Mouse (Mus musculus) MEL (cell line): ENCODE measurements around the gene Krt80. TPM values are rescaled to one million over a fixed set of nuclear protein-coding genes. Genes with fewer than 3 reads are reported as not detected.

Experiments
- DNase-seq: peaks from one replicate; pipeline ENCODE4 v3.0.0; 2011; ENCODE audit warnings: low read depth, low spot score
- H3K27ac ChIP-seq: 2 replicates; pipeline ENCODE4 v1.5.1; 2012; ENCODE audit warnings: low read depth, mild to moderate bottlenecking, control low read depth, low read length, moderate library complexity; ENCODE audit not compliant: control insufficient read depth
- H3K27me3 ChIP-seq, 2 experiments: fragments of 150-350 bp in 1 of 2; sonication (generic) in 1 of 2; 2 replicates each; pipeline ENCODE4 v1.6.1; 2012; ENCODE audit warnings: low read length in 2 of 2, mild to moderate bottlenecking in 2 of 2, improper control_type of control experiment in 1 of 2, moderate library complexity in 1 of 2; ENCODE audit not compliant: insufficient read depth in 2 of 2, control insufficient read depth in 1 of 2
- H3K36me3 ChIP-seq, 2 experiments: 2 replicates each; pipeline ENCODE4 v1.6.1; 2012 to 2014; ENCODE audit warnings: low read length in 2 of 2, improper control_type of control experiment in 1 of 2, inconsistent platforms in 1 of 2, mild to moderate bottlenecking in 1 of 2; ENCODE audit not compliant: insufficient read depth in 2 of 2, control insufficient read depth in 1 of 2
- H3K4me1 ChIP-seq, 2 experiments: fragments of 150-350 bp in 1 of 2; sonication (generic) in 1 of 2; 2 replicates each; pipeline ENCODE4 v1.6.1; 2012; ENCODE audit warnings: low read length in 2 of 2, improper control_type of control experiment in 1 of 2, mild to moderate bottlenecking in 1 of 2; ENCODE audit not compliant: insufficient read depth in 2 of 2, control insufficient read depth in 1 of 2
- H3K4me3 ChIP-seq, 2 experiments: fragments of 150-350 bp in 1 of 2; sonication (generic) in 1 of 2; 2 replicates each; pipeline ENCODE4 v1.5.1; 2012; ENCODE audit warnings: low read depth in 2 of 2, low read length in 2 of 2, mild to moderate bottlenecking in 2 of 2, moderate library complexity in 2 of 2, control low read depth in 1 of 2, improper control_type of control experiment in 1 of 2; ENCODE audit not compliant: control insufficient read depth in 1 of 2, insufficient read depth in 1 of 2
- H3K79me2 ChIP-seq: 2 replicates; pipeline ENCODE4 v1.6.1; 2012; ENCODE audit warnings: mild to moderate bottlenecking, low read length, moderate library complexity; ENCODE audit not compliant: control insufficient read depth, poor library complexity, insufficient read depth
- H3K9ac ChIP-seq: 2 replicates; pipeline ENCODE4 v1.6.1; 2012; ENCODE audit warnings: low read depth, mild to moderate bottlenecking, control low read depth, low read length, moderate library complexity; ENCODE audit not compliant: control insufficient read depth, poor library complexity, severe bottlenecking
- H3K9me3 ChIP-seq: fragments of 150-350 bp; sonication (generic); replicated peaks from 2 replicates; pipeline ENCODE4 v1.6.1; 2012; ENCODE audit warnings: mild to moderate bottlenecking, low read length, improper control_type of control experiment, moderate library complexity; ENCODE audit not compliant: insufficient read depth
- CHD1 ChIP-seq: IDR thresholded peaks from 2 replicates; pipeline ENCODE4 v1.6.1; 2012; ENCODE audit warnings: low read depth, mild to moderate bottlenecking, inconsistent platforms, low read length, improper control_type of control experiment
- CHD2 ChIP-seq: IDR thresholded peaks from 2 replicates; pipeline ENCODE4 v1.6.1; 2011; ENCODE audit warnings: low read length, improper control_type of control experiment
- CTCF ChIP-seq, 3 experiments: IDR thresholded peaks in 2 of 3; conservative IDR thresholded peaks in 1 of 3; 2 replicates each; pipeline ENCODE4 v1.5.1; 2011 to 2012; ENCODE audit warnings: low read length in 3 of 3, low read depth in 2 of 3, mild to moderate bottlenecking in 2 of 3, improper control_type of control experiment in 1 of 3, inconsistent platforms in 1 of 3, mixed read lengths in 1 of 3, moderate library complexity in 1 of 3; ENCODE audit not compliant: control insufficient read depth in 1 of 3, insufficient read depth in 1 of 3, poor library complexity in 1 of 3, severe bottlenecking in 1 of 3
- ELF1 ChIP-seq: IDR thresholded peaks from 2 replicates; pipeline ENCODE4 v1.6.1; 2014; ENCODE audit warnings: low read depth, mild to moderate bottlenecking, inconsistent platforms, low read length, improper control_type of control experiment, moderate library complexity
- ETS1 ChIP-seq: IDR thresholded peaks from 2 replicates; pipeline ENCODE4 v1.6.1; 2012; ENCODE audit warnings: low read depth, mild to moderate bottlenecking, inconsistent platforms, low read length, improper control_type of control experiment, moderate library complexity
- HCFC1 ChIP-seq: IDR thresholded peaks from 2 replicates; pipeline ENCODE4 v1.6.1; 2012; ENCODE audit warnings: low read depth, mild to moderate bottlenecking, inconsistent platforms, low read length, improper control_type of control experiment, moderate library complexity
- JUND ChIP-seq: IDR thresholded peaks from 2 replicates; pipeline ENCODE4 v1.6.1; 2011; ENCODE audit warnings: low read depth, mild to moderate bottlenecking, improper control_type of control experiment, low read length
- MAX ChIP-seq: IDR thresholded peaks from 2 replicates; pipeline ENCODE4 v1.6.1; 2011; ENCODE audit warnings: low read length, improper control_type of control experiment
- MEF2A ChIP-seq: IDR thresholded peaks from 2 replicates; pipeline ENCODE4 v1.6.1; 2014; ENCODE audit warnings: low read depth, mild to moderate bottlenecking, inconsistent platforms, low read length, improper control_type of control experiment; ENCODE audit not compliant: poor library complexity, insufficient replicate concordance, severe bottlenecking; ENCODE audit errors: extremely low read depth
- POLR2A ChIP-seq, 2 experiments: IDR thresholded peaks; 2 replicates each; pipeline ENCODE4 v1.6.1; 2011 to 2012; ENCODE audit warnings: low read length in 2 of 2, mild to moderate bottlenecking in 2 of 2, control low read depth in 1 of 2, improper control_type of control experiment in 1 of 2, low read depth in 1 of 2, moderate library complexity in 1 of 2; ENCODE audit not compliant: control insufficient read depth in 1 of 2, insufficient read depth in 1 of 2, poor library complexity in 1 of 2
- POLR2AphosphoS5 ChIP-seq: IDR thresholded peaks from 2 replicates; pipeline ENCODE4 v1.6.1; 2012; ENCODE audit warnings: low read depth, borderline replicate concordance, mild to moderate bottlenecking, inconsistent platforms, low read length, moderate library complexity, mixed read lengths
- SMC3 ChIP-seq: IDR thresholded peaks from 2 replicates; pipeline ENCODE4 v1.6.1; 2011; ENCODE audit warnings: low read depth, low read length, improper control_type of control experiment
- TAL1 ChIP-seq: IDR thresholded peaks from 2 replicates; pipeline ENCODE4 v1.6.1; 2012; ENCODE audit warnings: mild to moderate bottlenecking, inconsistent platforms, low read length, moderate library complexity, mixed read lengths
- TCF12 ChIP-seq: IDR thresholded peaks from 2 replicates; pipeline ENCODE4 v1.6.1; 2014; ENCODE audit warnings: low read depth, mild to moderate bottlenecking, inconsistent platforms, low read length, improper control_type of control experiment, moderate library complexity
- UBTF ChIP-seq: IDR thresholded peaks from 2 replicates; pipeline ENCODE4 v1.6.1; 2012; ENCODE audit warnings: low read depth, mild to moderate bottlenecking, inconsistent platforms, low read length, improper control_type of control experiment, moderate library complexity, borderline replicate concordance; ENCODE audit not compliant: insufficient read depth
- USF1 ChIP-seq: IDR thresholded peaks from 2 replicates; pipeline ENCODE4 v1.6.1; 2014; ENCODE audit warnings: low read depth, mild to moderate bottlenecking, inconsistent platforms, low read length, improper control_type of control experiment, moderate library complexity
- ZC3H11A ChIP-seq: IDR thresholded peaks from 2 replicates; pipeline ENCODE4 v1.6.1; 2012; ENCODE audit warnings: low read depth, mild to moderate bottlenecking, inconsistent platforms, low read length, improper control_type of control experiment
- ZNF384 ChIP-seq: IDR thresholded peaks from 2 replicates; pipeline ENCODE4 v1.6.1; 2012; ENCODE audit warnings: low read depth, mild to moderate bottlenecking, inconsistent platforms, low read length, improper control_type of control experiment
- polyA plus RNA-seq, 2 experiments: library from polyadenylated mRNA; stranded (reverse) in 1 of 2; unstranded in 1 of 2; fragments of >175 nt in 1 of 2; fragments of >200 nt in 1 of 2; gene quantifications; 2 replicates each; pipeline versions ENCODE4 v1.2.1 to v1.2.4; 2012; ENCODE audit warnings: low replicate concordance in 2 of 2, low read depth in 1 of 2; ENCODE audit not compliant: insufficient read length in 2 of 2, insufficient read depth in 1 of 2, missing spikeins in 1 of 2
- total RNA-seq: library from RNA; depleted of rRNA; stranded (reverse); fragments of 300-350 nt; gene quantifications from 2 replicates; pipeline ENCODE4 v1.2.3, GENCODE M21; 2012

The Krt80 gene
- total and polyA plus RNA-seq, 3 experiments = not detected

DNA sequence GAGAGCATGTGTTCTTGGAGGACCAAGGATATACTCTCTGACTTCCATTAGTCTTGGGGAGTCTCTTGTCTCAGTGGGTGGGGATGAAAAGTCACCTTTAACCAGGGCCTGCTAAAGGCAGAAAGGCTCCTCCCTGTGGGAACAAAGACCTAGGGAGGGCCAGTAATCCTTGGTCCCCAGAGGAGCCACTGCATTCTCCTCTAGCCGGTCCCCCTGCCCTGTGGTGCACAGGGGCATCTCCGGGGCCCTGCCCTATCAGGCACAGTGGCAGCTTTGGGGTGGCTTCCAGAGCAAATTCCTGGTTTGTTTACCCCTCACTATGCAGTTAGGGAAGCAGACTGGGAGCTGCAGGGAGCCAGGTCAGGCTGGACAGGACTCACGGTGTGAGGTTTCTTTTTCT, 3.5 kb downstream of the Krt80 start:
- no peaks in the 10 kb centered on the region for H3K4me1 ChIP-seq
- no peak for DNase-seq
- H3K9ac ChIP-seq = no peak overlapping the region
- H3K9me3 ChIP-seq = no peaks in the 10 kb centered on the region
- H3K4me3 ChIP-seq = no peak overlapping the region
- no peak overlapping the region for H3K27ac ChIP-seq
- TF ChIP-seq CHD1 = no peak
- TF ChIP-seq TCF12 = no peak
- TF ChIP-seq HCFC1 = no peak
- no peak for TF ChIP-seq TAL1
- no peak for TF ChIP-seq JUND
- no peak for TF ChIP-seq MEF2A
- no peak for TF ChIP-seq USF1
- no peak for TF ChIP-seq ZNF384
- TF ChIP-seq SMC3 = no peak
- no peak for TF ChIP-seq ELF1
- TF ChIP-seq ETS1 = no peak
- no peak for TF ChIP-seq UBTF
- no peak for TF ChIP-seq CTCF (IDR thresholded peaks at IDR 0.05 in 2 of 3, conservative IDR thresholded peaks at IDR 0.05 in 1 of 3; ENCODE audit: control insufficient read depth in 1 of 3, insufficient read depth in 1 of 3, low read depth in 2 of 3, low read length in 3 of 3, poor library complexity in 1 of 3, severe bottlenecking in 1 of 3)
- H3K79me2 ChIP-seq = no peaks in the 10 kb centered on the region
- no peaks in the 10 kb centered on the region for H3K36me3 ChIP-seq
- H3K27me3 ChIP-seq = no peaks in the 10 kb centered on the region

DNA sequence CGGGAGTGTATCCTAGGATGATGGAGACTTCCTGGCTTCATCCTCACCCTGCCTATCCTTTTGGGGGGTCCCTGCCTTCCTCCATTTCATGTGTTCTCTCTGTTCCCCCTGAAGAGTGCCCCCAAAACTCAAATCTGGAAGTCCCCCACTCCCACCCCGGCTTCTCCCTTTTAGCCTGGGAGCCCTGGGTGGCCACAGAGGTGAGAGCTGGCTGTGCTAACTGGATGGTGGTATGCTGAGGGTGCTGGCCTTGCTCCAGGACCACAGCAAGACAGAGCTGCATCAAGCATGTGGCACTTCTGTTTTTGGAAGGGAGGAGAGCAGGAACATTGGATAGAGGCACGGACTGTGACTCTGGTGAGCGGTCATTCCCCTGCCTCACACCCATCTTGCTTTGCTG, 4.2 kb downstream of the Krt80 start:
- no peak for DNase-seq
- Histone ChIP-seq H3K79me2 (no peaks in the 10 kb centered on the region), H3K9ac (no peak overlapping the region), H3K27me3 (no peaks in the 10 kb centered on the region), H3K4me1 (no peaks in the 10 kb centered on the region), H3K4me3 (no peak overlapping the region), H3K27ac (no peak overlapping the region), H3K36me3 (no peaks in the 10 kb centered on the region), H3K9me3 (no peaks in the 10 kb centered on the region)
- TF ChIP-seq CHD2 (no peak), ETS1 (no peak), ZC3H11A (no peak), POLR2AphosphoS5 (no peak), TAL1 (no peak), JUND (no peak), ELF1 (no peak), CTCF (IDR thresholded peaks at IDR 0.05 in 2 of 3, conservative IDR thresholded peaks at IDR 0.05 in 1 of 3; ENCODE audit: control insufficient read depth in 1 of 3, insufficient read depth in 1 of 3, low read depth in 2 of 3, low read length in 3 of 3, poor library complexity in 1 of 3, severe bottlenecking in 1 of 3) (no peak), UBTF (no peak), POLR2A (IDR thresholded peaks at IDR 0.05; ENCODE audit: control insufficient read depth in 1 of 2, insufficient read depth in 1 of 2, low read depth in 1 of 2, low read length in 2 of 2, poor library complexity in 1 of 2) (no peak), MAX (no peak)
